Mouse (Mus musculus) left cerebral cortex, adult 2 months (tissue): ENCODE measurements around the gene Cenpf. TPM values are rescaled to one million over a fixed set of nuclear protein-coding genes. Genes with fewer than 3 reads are reported as not detected.

ENCODE experiments used
- DNase-seq, 2 experiments: peaks; one replicate each; pipeline ENCODE4 v3.0.0; 2021 to 2022; ENCODE audit warnings: low spot score in 2 of 2, mixed read lengths in 1 of 2; ENCODE audit errors: extremely low spot score in 1 of 2
- H3K27ac ChIP-seq: fragments of 200-600 bp; 2 replicates; pipeline ENCODE4 v1.8.1; 2022
- H3K4me3 ChIP-seq: fragments of 200-600 bp; 2 replicates; pipeline ENCODE4 v1.8.1; 2022
- CTCF ChIP-seq: fragments of 200-600 bp; IDR thresholded peaks from 2 replicates; pipeline ENCODE4 v1.8.1; 2022; ENCODE audit warnings: antibody characterized with exemption, mild to moderate bottlenecking, moderate library complexity
- intact Hi-C: fragments of 180-260 bp; cut with DNase I; formaldehyde crosslinking; loops from one replicate; pipeline ENCODE4 v1.15.1; 2025
- total RNA-seq, 2 experiments: library from RNA; stranded (reverse); gene quantifications; 2 replicates each; pipeline ENCODE4 v1.2.3; 2021

Cenpf gene
- total RNA-seq, 2 experiments from 2014 or later, result 0.37 to 0.84 TPM

GRCm38 (mm10) chr1:189689050-189689833 lies 1.4 kb upstream of the Cenpf start:
- Histone ChIP-seq H3K4me3 (no peak overlapping the region), H3K27ac (no peak overlapping the region)
- no peak for DNase-seq
- TF ChIP-seq CTCF, result no peak
- intact Hi-C loops, result no loop called here

- Histone ChIP-seq H3K4me3 (peak overlapping the region; percentile 71), H3K27ac (no peak overlapping the region)
- intact Hi-C loops, result no loop called here
- TF ChIP-seq CTCF, result no peak
- DNase-seq, result no peak
Measured at GRCm38 (mm10) chr1:189688388-189688750, 483 bp upstream of the Cenpf start.

GRCm38 (mm10) chr1:189686025-189686424 lies 1.9 kb downstream of the Cenpf start:
- no peak for TF ChIP-seq CTCF
- Histone ChIP-seq H3K27ac (no peak overlapping the region), H3K4me3 (no peak overlapping the region)
- intact Hi-C loops, result no loop called here
- DNase-seq, result no peak

- H3K4me3 ChIP-seq, result no peak overlapping the region
- DNase-seq, result no peak
- H3K27ac ChIP-seq, result no peak overlapping the region
- intact Hi-C loops, result no loop called here
- TF ChIP-seq CTCF, result no peak
Measured at GRCm38 (mm10) chr1:189684786-189685415, 3.0 kb downstream of the Cenpf start.

- intact Hi-C loops, result no loop called here
- no peak for TF ChIP-seq CTCF
- DNase-seq, result no peak
- Histone ChIP-seq H3K27ac (no peak overlapping the region), H3K4me3 (no peak overlapping the region)
Measured at GRCm38 (mm10) chr1:189679555-189679954, 8.3 kb downstream of the Cenpf start.

- intact Hi-C loops, result loop anchor here (2.0 kb wide), 1 partner anchor 649 kb away; no protein-coding TSS in a partner anchor
- no peak for TF ChIP-seq CTCF
Measured at GRCm38 (mm10) chr1:189675953-189676352, 11.9 kb downstream of the Cenpf start.

GRCm38 (mm10) chr1:189675421-189675820 lies 12.5 kb downstream of the Cenpf start:
- peak; percentile 88 for TF ChIP-seq CTCF
- Histone ChIP-seq H3K4me3 (no peak overlapping the region), H3K27ac (no peak overlapping the region)
- intact Hi-C loops, result loop anchor here (2.0 kb wide), 1 partner anchor 649 kb away; no protein-coding TSS in a partner anchor
- DNase-seq, result peak; percentile 26 to 37

More at GRCm38 (mm10) chr1:189675953-189676352, 11.9 kb downstream of the Cenpf start:
- no peak overlapping the region for H3K27ac ChIP-seq
- no peak overlapping the region for H3K4me3 ChIP-seq
- DNase-seq, result no peak

- no peak overlapping the region for H3K27ac ChIP-seq
- intact Hi-C loops, result no loop called here
- DNase-seq, result no peak
- no peak overlapping the region for H3K4me3 ChIP-seq
- TF ChIP-seq CTCF, result no peak
Measured at GRCm38 (mm10) chr1:189665966-189666365, 21.9 kb downstream of the Cenpf start.

- intact Hi-C loops, result no loop called here
- H3K4me3 ChIP-seq, result no peak overlapping the region
- no peak for DNase-seq
Measured at GRCm38 (mm10) chr1:189664873-189665144, 23.1 kb downstream of the Cenpf start.

GRCm38 (mm10) chr1:189664061-189664872 lies 23.6 kb downstream of the Cenpf start:
- no peak for DNase-seq
- TF ChIP-seq CTCF, result no peak
- Histone ChIP-seq H3K27ac (no peak overlapping the region), H3K4me3 (no peak overlapping the region)
- intact Hi-C loops, result no loop called here

More at GRCm38 (mm10) chr1:189664873-189665144, 23.1 kb downstream of the Cenpf start:
- no peak overlapping the region for H3K27ac ChIP-seq
- no peak for TF ChIP-seq CTCF

- intact Hi-C loops, result no loop called here
Measured at GRCm38 (mm10) chr1:189663437-189663836, 24.4 kb downstream of the Cenpf start.

GRCm38 (mm10) chr1:189661856-189662255 lies 26.0 kb downstream of the Cenpf start:
- DNase-seq, result peak; percentile 16 to 38
- no peak overlapping the region for H3K27ac ChIP-seq
- TF ChIP-seq CTCF, result peak; percentile 75
- no peak overlapping the region for H3K4me3 ChIP-seq
- intact Hi-C loops, result no loop called here

More at GRCm38 (mm10) chr1:189663437-189663836, 24.4 kb downstream of the Cenpf start:
- DNase-seq, result no peak
- Histone ChIP-seq H3K4me3 (no peak overlapping the region), H3K27ac (no peak overlapping the region)
- no peak for TF ChIP-seq CTCF
